Mouse (Mus musculus): ENCODE data around the gene Usp39. TPM values are rescaled to one million over a fixed set of nuclear protein-coding genes. Genes with fewer than 3 reads are reported as not detected.

Gene Usp39
- polyA plus RNA-seq, 1 experiment from 2014 or later: 36.7 TPM

DNA sequence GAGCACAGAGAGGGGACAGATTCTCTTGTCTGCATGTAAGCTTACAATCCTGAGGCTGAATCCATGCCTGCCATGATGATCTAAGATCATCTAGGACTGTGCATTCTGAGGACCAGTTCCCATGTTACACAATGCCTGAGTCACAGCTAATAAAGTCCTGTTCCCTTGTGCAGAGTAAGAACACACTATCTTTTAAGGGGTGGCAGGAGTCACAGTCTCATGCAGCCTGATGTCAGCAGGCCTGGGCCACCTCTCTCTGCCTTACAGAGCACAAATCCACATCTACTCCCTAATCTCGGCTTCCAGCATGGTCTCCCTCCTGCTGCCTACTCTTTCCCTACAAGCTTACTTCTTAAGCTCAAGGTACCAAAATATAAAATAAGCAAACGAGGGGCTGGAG lies 29.6 kb downstream of the Usp39 start:
- peaks cover 44% of the 10 kb centered on the region for H3K36me3 ChIP-seq
- H3K9ac ChIP-seq (replicated peaks): no peak overlapping the region
- no peaks in the 10 kb centered on the region for H3K4me1 ChIP-seq
- no peak overlapping the region for H3K27ac ChIP-seq (replicated peaks)
- H3K4me3 ChIP-seq (replicated peaks): no peak overlapping the region
- WGBS: 88% methylated on average over 2 of the region's 2 CpGs
- H3K4me2 ChIP-seq: no peak overlapping the region
- H3K27me3 ChIP-seq (replicated peaks): no peaks in the 10 kb centered on the region
- ATAC-seq (ENCODE audit: low FRiP score): no peak
- H3K9me3 ChIP-seq (replicated peaks): no peaks in the 10 kb centered on the region

DNA sequence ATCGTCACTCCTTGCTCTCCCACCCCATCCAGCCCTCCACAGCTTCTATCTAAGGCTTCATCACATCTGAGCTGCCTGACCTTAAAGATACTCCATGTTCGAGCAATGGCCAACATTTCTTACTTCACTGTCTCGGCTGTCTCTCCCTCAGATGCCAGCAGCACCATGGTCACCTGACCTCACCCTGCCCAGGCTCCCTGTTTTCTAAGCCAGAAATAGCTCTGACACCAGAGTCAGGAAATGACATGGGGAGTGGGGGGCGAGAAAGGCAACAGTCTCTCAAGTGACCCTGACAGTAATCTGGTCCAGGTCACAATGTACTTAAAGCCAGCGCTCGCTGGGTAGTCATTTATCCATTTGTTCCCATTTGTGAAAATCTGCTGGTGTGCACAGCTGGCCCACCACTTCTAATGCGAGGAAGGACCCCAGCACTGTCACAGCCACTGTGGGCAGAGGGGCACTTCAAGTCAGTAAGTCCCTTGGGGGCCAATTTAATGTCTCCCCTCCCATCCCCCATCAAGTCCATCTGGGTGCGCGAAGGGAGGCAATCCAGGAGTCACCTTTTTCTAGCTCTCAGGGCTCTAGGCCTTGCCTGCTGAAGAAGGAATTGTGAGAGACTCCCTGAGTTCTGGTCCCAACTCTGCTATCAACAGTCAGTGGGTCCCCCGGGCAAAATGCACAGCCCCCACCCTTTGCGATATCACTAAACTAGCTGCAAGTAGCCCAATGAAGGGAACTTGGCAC lies 31.7 kb downstream of the Usp39 start:
- peaks cover 25% of the 10 kb centered on the region for H3K36me3 ChIP-seq
- ATAC-seq (ENCODE audit: low FRiP score): no peak

GRCm38 (mm10) chr6:72312198-72312597 lies 32.8 kb downstream of the Usp39 start:
- H3K4me2 ChIP-seq: no peak overlapping the region
- H3K4me3 ChIP-seq (replicated peaks): no peak overlapping the region
- H3K27ac ChIP-seq (replicated peaks): no peak overlapping the region
- H3K4me1 ChIP-seq: no peaks in the 10 kb centered on the region
- ATAC-seq (ENCODE audit: low FRiP score): no peak
- H3K36me3 ChIP-seq: peaks cover 17% of the 10 kb centered on the region
- 89% methylated on average over 3 of the region's 3 CpGs for WGBS
- no peak overlapping the region for H3K9ac ChIP-seq (replicated peaks)
- H3K27me3 ChIP-seq (replicated peaks): no peaks in the 10 kb centered on the region
- H3K9me3 ChIP-seq (replicated peaks): no peaks in the 10 kb centered on the region

More for the DNA sequence above, 31.7 kb downstream of the Usp39 start:
- no peak overlapping the region for H3K27ac ChIP-seq (replicated peaks)
- H3K9ac ChIP-seq (replicated peaks): no peak overlapping the region
- no peak overlapping the region for H3K4me2 ChIP-seq
- H3K4me1 ChIP-seq: no peaks in the 10 kb centered on the region
- no peak overlapping the region for H3K4me3 ChIP-seq (replicated peaks)
- no peaks in the 10 kb centered on the region for H3K9me3 ChIP-seq (replicated peaks)
- WGBS: 89% methylated on average over 11 of the region's 11 CpGs
- H3K27me3 ChIP-seq (replicated peaks): no peaks in the 10 kb centered on the region

DNA sequence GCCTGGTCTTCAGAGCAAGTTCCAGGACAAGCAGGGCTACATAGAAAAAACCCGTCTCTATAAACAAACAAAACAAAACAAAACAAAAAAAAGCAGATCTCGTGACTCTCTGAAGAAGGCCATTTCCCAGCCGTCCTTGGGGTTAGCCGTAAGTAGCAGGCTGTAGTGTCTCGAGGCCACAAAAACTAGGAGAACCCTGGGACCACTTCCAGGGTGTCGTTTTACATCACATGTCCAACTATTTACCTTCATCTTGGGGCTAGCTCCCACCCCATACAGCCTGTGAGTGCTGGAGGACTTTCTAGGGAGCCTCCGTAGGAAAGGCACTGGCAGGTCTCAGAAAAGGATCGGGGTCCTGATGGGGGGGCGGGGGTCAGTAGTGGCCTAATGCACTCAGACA lies 41.5 kb downstream of the Usp39 start:
- Histone ChIP-seq H3K27me3 (replicated peaks) (no peaks in the 10 kb centered on the region), H3K36me3 (no peaks in the 10 kb centered on the region), H3K4me2 (no peak overlapping the region), H3K9ac (replicated peaks) (no peak overlapping the region), H3K4me1 (no peaks in the 10 kb centered on the region), H3K9me3 (replicated peaks) (no peaks in the 10 kb centered on the region), H3K4me3 (replicated peaks) (no peak overlapping the region), H3K27ac (replicated peaks) (no peak overlapping the region)
- no peak for ATAC-seq (ENCODE audit: low FRiP score)
- WGBS: 55% methylated on average over 9 of the region's 9 CpGs

- no peak for ATAC-seq (ENCODE audit: low FRiP score)
- H3K9ac ChIP-seq (replicated peaks): no peak overlapping the region
- H3K4me1 ChIP-seq: no peaks in the 10 kb centered on the region
- no peaks in the 10 kb centered on the region for H3K36me3 ChIP-seq
- H3K27me3 ChIP-seq (replicated peaks): no peaks in the 10 kb centered on the region
- no peak overlapping the region for H3K4me2 ChIP-seq
- H3K4me3 ChIP-seq (replicated peaks): no peak overlapping the region
- H3K9me3 ChIP-seq (replicated peaks): no peaks in the 10 kb centered on the region
- WGBS: 84% methylated on average over 11 of the region's 11 CpGs
- no peak overlapping the region for H3K27ac ChIP-seq (replicated peaks)
These were observed 42.5 kb downstream of the Usp39 start for GRCm38 (mm10) chr6:72302349-72302925.

DNA sequence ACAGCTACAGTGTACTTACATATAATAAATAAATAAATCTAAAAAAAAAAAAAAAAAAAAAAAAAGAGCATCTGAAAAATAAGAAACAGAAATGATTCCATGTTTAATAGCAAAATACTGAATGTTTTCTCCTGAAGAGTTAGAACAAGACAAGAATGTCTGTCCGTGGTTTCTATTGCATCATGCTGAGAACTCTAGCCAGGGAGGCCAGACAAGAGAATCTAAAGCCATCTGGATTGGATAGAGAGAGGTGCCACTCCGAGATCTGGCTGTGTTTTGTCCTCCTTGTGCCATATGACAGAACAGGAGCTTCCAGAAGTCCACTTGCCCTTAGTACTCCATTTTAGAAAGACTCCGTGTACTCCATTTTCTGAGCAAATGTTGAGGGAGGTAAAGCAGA lies 47.2 kb downstream of the Usp39 start:
- no peaks in the 10 kb centered on the region for H3K36me3 ChIP-seq
- H3K27ac ChIP-seq (replicated peaks): no peak overlapping the region
- no peaks in the 10 kb centered on the region for H3K4me1 ChIP-seq
- ATAC-seq (ENCODE audit: low FRiP score): no peak
- H3K9me3 ChIP-seq (replicated peaks): no peaks in the 10 kb centered on the region
- H3K4me3 ChIP-seq (replicated peaks): no peak overlapping the region
- no peak overlapping the region for H3K4me2 ChIP-seq
- 84% methylated on average over 3 of the region's 3 CpGs for WGBS
- H3K9ac ChIP-seq (replicated peaks): no peak overlapping the region
- no peaks in the 10 kb centered on the region for H3K27me3 ChIP-seq (replicated peaks)

DNA sequence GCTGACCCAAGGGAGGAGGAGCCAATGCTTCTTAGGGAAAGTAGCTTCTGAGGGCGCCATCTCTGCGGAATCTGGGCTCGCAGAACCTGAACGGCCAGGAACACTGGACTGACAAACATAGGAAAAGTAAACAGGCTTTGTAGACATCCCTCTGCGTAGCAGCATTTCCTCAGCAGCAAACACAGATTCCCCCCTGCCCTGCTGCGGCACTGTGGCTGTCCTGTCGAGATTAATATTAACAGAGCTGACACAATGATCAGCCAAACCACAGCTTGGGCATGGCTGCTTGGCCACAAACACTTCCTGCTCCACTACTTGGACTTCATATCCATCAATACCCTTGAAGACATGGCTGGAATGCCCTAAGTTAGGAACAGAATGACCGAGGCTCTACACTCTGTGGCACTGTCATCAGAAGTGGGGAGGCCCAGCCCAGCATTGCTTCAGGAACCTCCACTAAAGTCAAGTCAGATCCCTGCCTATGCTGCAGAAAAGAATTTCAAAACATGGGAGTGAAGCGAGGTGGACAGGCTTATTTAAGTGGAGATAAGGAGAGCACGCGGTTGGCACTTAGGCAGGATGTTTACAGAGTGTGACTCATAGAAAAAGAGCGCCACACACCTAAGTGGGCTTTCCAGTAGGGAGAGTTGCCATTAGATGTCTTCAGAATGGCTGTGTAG lies 51.9 kb downstream of the Usp39 start:
- 88% methylated on average over 12 of the region's 12 CpGs for WGBS

GRCm38 (mm10) chr6:72289484-72289883 lies 55.5 kb downstream of the Usp39 start:
- H3K36me3 ChIP-seq: no peaks in the 10 kb centered on the region
- no peak overlapping the region for H3K27ac ChIP-seq (replicated peaks)
- WGBS: 82% methylated on average over 3 of the region's 3 CpGs
- H3K4me1 ChIP-seq: no peaks in the 10 kb centered on the region
- H3K9me3 ChIP-seq (replicated peaks): no peaks in the 10 kb centered on the region
- no peak overlapping the region for H3K4me2 ChIP-seq
- H3K9ac ChIP-seq (replicated peaks): no peak overlapping the region
- no peak for ATAC-seq (ENCODE audit: low FRiP score)
- no peak overlapping the region for H3K4me3 ChIP-seq (replicated peaks)
- no peaks in the 10 kb centered on the region for H3K27me3 ChIP-seq (replicated peaks)

More for the DNA sequence above, 51.9 kb downstream of the Usp39 start:
- no peak overlapping the region for H3K4me2 ChIP-seq
- no peaks in the 10 kb centered on the region for H3K9me3 ChIP-seq (replicated peaks)
- H3K27ac ChIP-seq (replicated peaks): no peak overlapping the region
- no peak for ATAC-seq (ENCODE audit: low FRiP score)
- no peaks in the 10 kb centered on the region for H3K4me1 ChIP-seq
- no peaks in the 10 kb centered on the region for H3K36me3 ChIP-seq
- H3K9ac ChIP-seq (replicated peaks): no peak overlapping the region
- no peaks in the 10 kb centered on the region for H3K27me3 ChIP-seq (replicated peaks)
- H3K4me3 ChIP-seq (replicated peaks): no peak overlapping the region

- Histone ChIP-seq H3K9me3 (replicated peaks) (no peaks in the 10 kb centered on the region), H3K4me2 (no peak overlapping the region), H3K27me3 (replicated peaks) (no peaks in the 10 kb centered on the region), H3K9ac (replicated peaks) (no peak overlapping the region), H3K36me3 (no peaks in the 10 kb centered on the region), H3K4me1 (no peaks in the 10 kb centered on the region), H3K4me3 (replicated peaks) (no peak overlapping the region), H3K27ac (replicated peaks) (no peak overlapping the region)
- 25% methylated on average over 4 of the region's 4 CpGs for WGBS
- no peak for ATAC-seq (ENCODE audit: low FRiP score)
These were observed 61.1 kb downstream of the Usp39 start for GRCm38 (mm10) chr6:72283914-72284313.

DNA sequence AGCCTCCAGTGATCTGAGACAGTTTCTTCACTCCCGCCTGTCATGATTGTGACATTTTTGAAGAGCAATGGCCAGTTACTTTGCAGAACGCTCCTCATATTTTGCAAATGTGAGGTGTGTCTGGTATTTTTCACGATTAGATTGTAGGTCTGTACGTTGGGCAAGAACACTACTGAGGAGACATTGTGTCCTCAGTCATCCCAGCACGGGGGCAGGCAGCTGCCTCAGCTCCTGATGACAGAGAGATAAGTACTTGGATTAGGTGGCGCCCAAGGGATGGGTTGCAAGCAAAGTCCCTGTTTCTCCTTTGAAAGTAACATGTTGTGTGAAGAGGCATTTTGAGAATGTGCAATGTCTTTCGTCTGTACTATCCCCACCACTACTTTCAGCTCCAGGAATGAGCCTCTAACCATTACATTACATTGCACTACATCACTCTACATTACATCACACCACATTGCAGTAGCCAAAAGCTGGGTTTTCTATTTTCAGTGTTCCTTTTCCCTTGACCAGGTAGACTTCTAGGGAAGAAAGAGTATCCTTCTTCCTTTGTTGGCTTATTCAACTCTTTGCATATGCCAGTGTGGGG lies 64.5 kb downstream of the Usp39 start:
- WGBS: 81% methylated on average over 7 of the region's 7 CpGs
- H3K4me1 ChIP-seq: no peaks in the 10 kb centered on the region
- H3K27ac ChIP-seq (replicated peaks): no peak overlapping the region
- H3K36me3 ChIP-seq: no peaks in the 10 kb centered on the region
- no peak overlapping the region for H3K4me3 ChIP-seq (replicated peaks)
- H3K9ac ChIP-seq (replicated peaks): no peak overlapping the region
- H3K4me2 ChIP-seq: no peak overlapping the region
- no peak for ATAC-seq (ENCODE audit: low FRiP score)
- no peaks in the 10 kb centered on the region for H3K27me3 ChIP-seq (replicated peaks)
- H3K9me3 ChIP-seq (replicated peaks): no peaks in the 10 kb centered on the region

DNA sequence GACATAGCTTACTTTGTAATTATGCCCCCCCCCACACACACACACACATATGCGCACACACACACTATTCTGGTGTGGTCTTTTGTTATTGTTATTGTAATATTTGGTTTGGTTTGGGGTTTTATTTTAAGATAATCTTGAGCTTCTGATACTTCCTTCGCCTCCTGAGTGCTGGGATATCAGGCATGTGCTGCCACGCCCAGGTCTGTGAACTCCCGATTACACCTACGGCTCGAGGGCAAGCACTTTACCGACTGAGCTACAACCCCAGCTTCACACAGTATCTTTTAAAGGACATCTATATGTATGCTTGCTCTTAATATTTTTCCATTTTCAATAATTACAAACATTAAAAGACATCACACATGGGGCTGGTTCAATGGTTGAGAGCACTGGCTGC lies 65.5 kb downstream of the Usp39 start:
- Histone ChIP-seq H3K4me1 (no peaks in the 10 kb centered on the region), H3K27ac (replicated peaks) (no peak overlapping the region), H3K9me3 (replicated peaks) (no peaks in the 10 kb centered on the region), H3K4me2 (no peak overlapping the region), H3K4me3 (replicated peaks) (no peak overlapping the region), H3K9ac (replicated peaks) (no peak overlapping the region), H3K36me3 (no peaks in the 10 kb centered on the region), H3K27me3 (replicated peaks) (no peaks in the 10 kb centered on the region)
- no peak for ATAC-seq (ENCODE audit: low FRiP score)
- WGBS: 92% methylated on average over 7 of the region's 7 CpGs

- Histone ChIP-seq H3K4me1 (no peaks in the 10 kb centered on the region), H3K27me3 (replicated peaks) (no peaks in the 10 kb centered on the region), H3K27ac (replicated peaks) (no peak overlapping the region), H3K9ac (replicated peaks) (no peak overlapping the region), H3K4me2 (no peak overlapping the region), H3K36me3 (no peaks in the 10 kb centered on the region), H3K9me3 (replicated peaks) (no peaks in the 10 kb centered on the region), H3K4me3 (replicated peaks) (no peak overlapping the region)
- WGBS: 73% methylated on average over 4 of the region's 4 CpGs
- no peak for ATAC-seq (ENCODE audit: low FRiP score)
These were observed 66.1 kb downstream of the Usp39 start for GRCm38 (mm10) chr6:72278835-72279234.
